Mouse (Mus musculus): Measurements from ENCODE around the gene Gzmc.
"Not testable (repeated sequence)": the region's sequence is repeated elsewhere in the genome, so short reads cannot be mapped to it uniquely, and the experiment has no call there.

The Gzmc gene

DNA sequence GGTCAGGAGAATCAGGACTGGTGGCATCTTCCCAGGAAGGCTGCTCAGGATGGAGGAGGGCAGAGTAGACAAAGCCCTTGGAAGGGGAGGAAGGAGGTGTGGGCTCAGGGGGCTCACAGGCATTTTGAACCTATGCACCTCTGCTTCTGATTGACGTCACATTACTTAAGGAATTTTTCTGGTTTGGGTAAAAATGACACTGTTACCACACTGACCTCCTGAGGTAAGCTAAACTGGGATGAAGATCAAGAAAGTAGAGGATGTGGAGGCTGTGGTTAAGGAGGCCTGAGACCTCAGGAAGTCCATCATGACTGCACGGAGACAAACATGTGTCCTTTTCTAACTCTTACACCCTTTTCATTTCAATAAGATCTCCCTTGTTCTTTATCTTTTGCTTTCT is at the start of gene Gzmc:
Gzmc (minus strand) TSS at position 101 of the 400 bp plus-strand sequence.
- no peak for DNase-seq

DNA sequence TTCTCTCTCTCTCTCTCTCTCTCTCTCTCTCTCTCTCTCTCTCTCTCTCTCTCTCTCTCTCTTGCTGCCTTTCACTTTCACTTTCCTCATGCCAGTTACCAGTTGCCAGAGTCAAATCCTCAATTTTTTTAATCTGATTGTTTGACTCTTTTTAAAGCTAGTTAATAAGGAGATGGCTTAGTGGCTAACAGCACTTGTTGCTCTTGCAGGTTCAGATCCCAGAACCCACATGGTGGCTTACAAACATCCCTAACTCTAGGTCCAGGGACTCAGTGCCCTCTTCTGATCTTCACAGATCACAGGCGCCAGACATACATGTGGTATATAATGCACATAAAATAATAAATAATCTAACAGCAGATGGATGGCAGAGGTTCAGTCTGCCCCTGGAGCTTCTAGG is 49.4 kb upstream of the Gzmc start:
- no peak for DNase-seq

DNA sequence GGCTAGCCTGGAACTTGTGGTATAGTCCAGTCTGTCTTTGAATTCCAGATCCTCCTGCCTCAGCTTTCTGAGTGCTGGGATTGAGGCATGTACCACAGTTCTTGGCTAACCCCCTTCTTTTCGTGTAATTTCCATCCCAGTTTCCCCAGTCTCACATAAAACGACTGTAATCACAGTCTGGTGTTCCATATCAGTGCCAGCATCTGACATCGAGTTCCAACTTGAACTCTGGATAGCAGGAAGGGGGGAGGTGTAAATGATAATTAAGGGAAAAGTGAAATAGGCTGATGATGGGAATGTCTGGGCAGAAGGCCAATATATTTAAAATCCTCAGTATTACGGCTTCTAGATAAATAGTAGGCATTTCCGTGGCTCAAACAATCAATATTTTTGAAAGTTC is 46.6 kb upstream of the Gzmc start:
- no peak for DNase-seq

DNA sequence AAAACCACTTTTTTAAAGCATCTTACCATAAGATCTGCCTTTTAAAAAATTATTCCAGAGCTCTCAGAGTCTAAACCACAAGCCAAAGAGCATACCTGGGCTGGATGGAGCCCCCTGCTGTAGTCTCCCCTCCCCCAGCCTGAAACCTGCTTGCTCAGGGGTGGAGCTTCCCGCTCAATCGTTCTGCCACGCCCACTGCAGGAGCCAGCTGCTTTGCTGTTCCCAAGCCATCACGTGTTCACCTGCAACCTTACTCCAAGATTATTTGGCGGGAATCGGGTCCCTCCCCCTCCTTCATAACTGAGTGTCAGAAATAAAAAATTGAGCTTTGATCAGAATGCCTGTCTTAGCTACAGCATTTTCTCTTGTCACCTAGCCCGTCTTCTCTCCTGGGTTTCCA is 44.2 kb upstream of the Gzmc start:
- not testable (repeated sequence) for DNase-seq

DNA sequence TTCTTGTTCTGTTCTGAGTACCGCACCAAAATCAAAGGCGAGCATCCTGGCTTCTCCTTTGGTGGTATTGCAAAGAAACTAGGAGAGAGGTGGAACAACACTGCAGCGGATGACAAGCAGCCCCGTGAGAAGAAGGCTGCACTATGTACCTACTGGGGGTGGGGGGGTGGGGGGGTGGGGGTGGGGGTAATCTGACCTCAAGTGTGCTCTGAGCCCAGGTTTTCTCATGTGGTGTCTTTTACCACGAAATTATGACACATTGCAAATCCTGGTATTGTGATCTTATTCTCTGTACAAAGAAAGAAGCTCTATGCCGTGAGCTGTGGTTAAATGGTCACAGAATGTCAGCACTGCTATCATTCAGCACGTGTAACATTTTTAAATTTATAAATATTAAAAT is 41.6 kb upstream of the Gzmc start:
- not testable (repeated sequence) for DNase-seq

DNA sequence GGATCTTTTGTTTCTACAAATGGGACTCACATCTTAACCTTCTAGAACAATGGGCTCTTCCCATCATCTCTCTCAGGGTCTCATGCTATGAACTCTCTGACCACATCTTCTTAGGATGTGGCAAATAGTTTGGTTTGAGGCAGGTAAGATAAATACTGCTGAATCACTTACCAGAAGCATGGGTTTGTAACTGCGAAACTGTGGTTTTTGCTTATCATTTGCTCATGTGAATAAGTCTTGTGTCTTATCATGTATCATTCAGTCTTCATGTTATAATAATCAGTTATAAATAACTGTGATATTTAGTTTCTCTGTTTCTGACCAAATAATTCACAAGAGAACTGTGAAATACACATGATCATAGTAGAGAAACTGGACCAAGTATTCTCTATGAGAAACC is 31.7 kb upstream of the Gzmc start:
- DNase-seq = no peak

DNA sequence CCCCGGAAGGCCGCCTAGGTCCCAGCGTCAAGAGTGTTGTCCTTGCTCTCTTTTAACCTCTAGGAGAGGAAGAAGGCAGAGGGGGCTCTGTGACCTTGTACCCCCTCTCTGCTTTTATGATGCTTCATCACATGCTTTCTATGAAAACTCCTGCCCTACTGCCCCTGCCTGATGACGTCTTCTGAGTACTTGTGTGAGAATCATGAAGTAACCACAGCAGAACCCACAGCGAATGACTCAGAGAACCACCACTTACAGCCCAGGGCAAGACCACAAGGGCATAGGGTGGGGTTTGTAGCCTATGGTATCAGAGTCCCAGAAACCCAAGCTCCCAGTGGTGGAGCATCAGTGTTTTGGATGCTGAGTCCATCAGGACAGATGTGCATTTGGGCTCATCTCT is 27.7 kb upstream of the Gzmc start, which contains the start of gene Gzmb:
Gzmb (minus strand) TSS at position 108 of the 400 bp plus-strand sequence.
- no peak for DNase-seq

DNA sequence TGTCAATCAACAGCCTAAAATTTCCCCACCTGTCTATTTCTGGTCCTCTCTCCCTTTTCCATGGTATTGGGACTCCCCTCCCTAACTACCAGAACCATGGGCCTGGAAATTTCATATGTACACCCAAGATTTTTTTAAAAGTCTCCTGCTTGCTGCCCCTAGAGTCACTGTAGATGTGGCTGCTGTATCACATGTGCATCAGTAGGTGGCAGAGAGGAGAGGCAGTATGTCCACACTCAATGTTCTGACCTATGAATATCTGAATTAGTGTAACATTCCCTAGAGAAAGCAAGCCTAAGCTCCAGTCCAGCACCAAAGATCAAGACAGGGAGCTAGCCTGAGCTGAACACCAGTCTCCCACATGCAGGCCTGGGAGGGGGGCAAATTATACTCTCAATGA is 6.0 kb upstream of the Gzmc start:
- DNase-seq = no peak

DNA sequence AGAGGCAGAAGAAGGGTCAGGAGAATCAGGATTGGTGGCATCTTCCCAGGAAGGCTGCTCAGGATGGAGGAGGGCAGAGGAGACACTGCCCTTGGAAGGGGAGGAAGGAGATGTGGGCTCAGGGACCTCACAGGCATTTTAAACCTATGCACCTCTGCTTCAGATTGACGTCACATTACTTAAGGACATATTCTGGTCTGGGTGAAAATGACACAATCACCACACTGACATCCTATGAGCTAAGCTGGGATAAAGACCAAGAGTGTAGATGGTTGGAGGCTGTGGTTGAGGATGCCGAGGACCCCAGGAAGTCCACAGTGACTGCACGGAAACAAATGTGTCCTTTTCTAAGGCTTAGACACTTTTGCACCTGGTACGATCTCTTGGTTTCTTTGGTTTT is 23.1 kb downstream of the Gzmc start, which contains the start of gene Gzmf:
Gzmf (minus strand) TSS at position 101 of the 400 bp plus-strand sequence.
- DNase-seq = no peak

DNA sequence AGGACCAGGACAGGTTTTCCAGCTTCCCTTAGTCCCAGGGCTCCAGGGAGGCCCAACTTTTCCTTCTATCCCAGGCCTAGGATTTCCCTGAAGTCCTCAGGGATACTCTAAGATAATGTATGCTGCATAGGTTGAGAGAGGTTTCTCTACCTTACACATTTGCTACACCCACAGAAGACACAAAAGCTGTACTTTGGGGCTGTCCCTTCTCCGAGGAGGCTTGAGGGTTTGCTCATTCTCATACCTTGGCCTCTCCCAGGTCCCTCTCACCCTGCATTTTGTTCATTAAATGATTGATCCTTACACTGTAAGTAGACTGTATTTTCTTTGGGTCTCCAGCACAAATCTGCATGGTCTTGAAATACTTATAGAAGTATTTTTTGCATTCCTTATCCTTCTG is 28.8 kb downstream of the Gzmc start:
- no peak for DNase-seq

DNA sequence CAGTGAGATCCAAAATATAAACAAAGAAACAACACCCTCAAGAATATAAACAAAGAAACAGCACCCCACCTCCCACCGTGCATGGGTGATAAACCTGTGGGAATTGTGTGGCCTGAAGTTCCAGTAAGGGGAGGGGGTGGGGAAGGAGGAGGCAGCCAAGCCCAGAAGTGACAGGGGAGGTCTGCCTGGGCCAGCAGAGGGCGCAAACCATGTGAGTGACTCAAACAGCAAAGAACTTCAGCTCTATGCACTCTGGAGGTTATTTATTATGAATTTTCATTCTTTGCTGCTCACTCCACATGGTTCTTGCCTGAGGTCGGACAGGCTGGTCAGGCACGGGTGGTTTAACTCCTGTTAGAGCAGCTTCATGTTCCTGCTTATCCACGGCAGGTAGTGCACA is 29.4 kb downstream of the Gzmc start:
- DNase-seq = peak; percentile 33

DNA sequence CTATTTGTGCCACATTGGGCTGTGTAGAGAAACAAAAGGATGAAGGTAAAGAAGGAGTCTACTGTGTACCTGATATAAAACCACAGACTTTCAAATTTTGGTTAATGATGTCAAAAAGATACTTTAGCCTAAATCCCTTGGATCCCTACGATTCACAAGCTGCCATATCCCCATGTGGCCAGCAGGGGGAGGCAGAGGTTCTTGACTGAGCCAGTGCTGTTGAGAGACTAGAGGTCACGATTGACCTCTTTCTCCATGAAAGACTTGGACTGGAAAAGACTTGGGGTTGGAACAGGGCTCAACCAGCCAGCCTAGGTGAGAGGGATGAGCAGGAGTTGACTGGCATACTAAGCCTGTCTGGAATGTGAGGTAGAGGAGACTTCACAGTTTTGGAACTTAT is 30.5 kb downstream of the Gzmc start:
- DNase-seq = peak; percentile 69

DNA sequence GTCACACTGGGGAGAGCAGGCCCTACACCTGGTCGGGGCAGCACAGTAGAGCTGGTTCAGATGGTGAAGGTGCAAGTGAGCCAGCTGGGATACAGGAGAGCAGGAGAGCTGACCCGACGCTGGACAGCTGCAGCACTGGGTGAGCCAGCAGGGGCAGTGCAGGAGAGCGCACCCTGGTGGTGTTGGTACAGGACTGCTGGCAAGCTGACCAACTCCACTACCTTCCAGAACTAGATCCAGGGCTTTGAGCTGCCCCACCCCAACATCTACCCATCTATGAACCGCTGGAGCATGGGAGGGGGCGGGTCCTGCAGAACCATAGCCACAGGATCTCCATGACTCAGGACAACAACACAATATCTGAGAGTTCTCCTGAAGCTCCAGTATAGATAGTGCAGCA is 47.5 kb downstream of the Gzmc start:
- no peak for DNase-seq

DNA sequence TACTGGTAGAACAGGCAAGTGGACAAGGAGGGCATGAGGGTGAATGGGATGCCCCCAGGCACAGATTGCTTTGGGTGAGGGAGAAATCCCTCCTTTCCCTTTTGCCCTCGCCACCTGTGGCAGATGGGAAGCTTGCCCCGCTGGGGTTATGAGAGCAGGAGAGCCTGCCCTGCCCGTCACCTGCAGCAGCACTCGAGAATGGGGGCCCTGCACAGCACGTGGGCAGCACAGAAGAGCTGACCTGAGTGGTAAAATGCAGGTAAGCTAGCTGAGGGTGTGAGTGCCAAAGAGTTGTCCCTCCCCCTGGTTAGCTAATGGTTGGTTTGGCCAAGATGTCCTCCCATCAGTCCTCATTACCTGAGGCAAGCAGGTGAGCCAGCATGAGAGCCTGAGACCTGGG is 47.9 kb downstream of the Gzmc start:
- no peak for DNase-seq
